Comparison of ENCODE assay signal across 10 mouse cellular contexts in the genomic region with DNA sequence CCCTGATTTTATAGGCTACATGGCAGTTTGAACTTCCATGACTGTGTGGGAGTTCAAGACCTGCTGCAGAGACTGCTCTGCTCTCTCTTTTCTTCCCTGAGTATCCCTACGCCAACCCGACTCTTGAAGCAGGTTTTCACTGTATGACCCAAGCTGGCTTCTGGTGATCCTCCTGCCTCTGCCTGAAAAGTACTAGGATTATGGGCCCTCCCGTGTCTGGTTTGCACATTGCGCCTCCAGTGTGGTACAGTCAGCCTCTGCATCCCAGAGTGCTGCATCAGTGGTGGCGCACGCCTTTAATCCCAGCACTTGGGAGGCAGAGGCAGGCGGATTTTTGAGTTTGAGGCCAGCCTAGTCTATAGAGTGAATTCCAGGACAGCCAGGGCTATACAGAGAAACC. TPM values are rescaled to one million over a fixed set of nuclear protein-coding genes. Genes with fewer than 3 reads are reported as not detected.
A peak's percentile ranks its signal among the peaks of the same experiment; 100 is the strongest.
DNase-seq lines count a peak whose midpoint lies in the region; ATAC-seq and TF ChIP-seq lines count a peak whose summit lies in the region.
"Had no signal": no experiment of that assay in that cellular context is flagged by ENCODE, and none has a peak within 500 bp of the region (broad histone marks: within the 10 kb centered on the region; RNA-seq: fewer than 3 reads in every experiment).

No protein-coding gene starts in this region.

- H3K4me2 ChIP-seq in heart, embryonic 13.5 days, result peak overlapping the region; percentile 88
- peak overlapping the region; percentile 95; the same call in 1 of the 2 replicates for H3K4me2 ChIP-seq in hindbrain, embryonic 11.5 days (replicated peaks; ENCODE audit: low read depth, low read length)

- no peaks in the 10 kb centered on the region for H3K27me3 ChIP-seq in heart, embryonic 13.5 days (replicated peaks)
- no peaks in the 10 kb centered on the region for H3K27me3 ChIP-seq in hindbrain, embryonic 11.5 days (ENCODE audit: control insufficient read depth, insufficient read depth, low read length)

- TF ChIP-seq CTCF in layer of hippocampus, adult 2 months (conservative IDR thresholded peaks at IDR 0.05), result no peak

- 90% methylated on average over 7 of the region's 7 CpGs for WGBS in heart, embryonic 13.5 days
- WGBS in hindbrain, embryonic 11.5 days, result 95% methylated on average over 7 of the region's 7 CpGs
- 90% methylated on average over 6 of the region's 7 CpGs for WGBS in macrophage (ENCODE audit: missing documents)

- DNase-seq in heart, adult 18-20 months, result no peak
- peak; percentile 61 for DNase-seq in ES-CJ7 (ENCODE audit: low read depth, low spot score)
- no peak for DNase-seq in hindbrain, embryonic 11.5 days (ENCODE audit: low spot score)
- no peak for DNase-seq in layer of hippocampus, adult 11-12 months (ENCODE audit: low spot score)
- DNase-seq in layer of hippocampus, adult 2 months (ENCODE audit: low spot score in 2 of 2), result no peak
- no peak for DNase-seq in urinary bladder, adult 18-20 months (ENCODE audit: low spot score in 2 of 2)
- DNase-seq: right cerebral cortex, postnatal 4 days had no signal

- peaks cover 30% of the 10 kb centered on the region for H3K79me2 ChIP-seq in macrophage (ENCODE audit: inconsistent target)

- H3K4me3 ChIP-seq in heart, embryonic 13.5 days, result peak overlapping the region; percentile 79
- peak overlapping the region; percentile 79; the same call in 1 of the 2 replicates for H3K4me3 ChIP-seq in hindbrain, embryonic 11.5 days (ENCODE audit: low read depth, low read length)
- H3K4me3 ChIP-seq in macrophage (ENCODE audit: inconsistent target), result peak overlapping the region; percentile 94
- no peak overlapping the region; the same call in 1 of the 2 replicates for H3K4me3 ChIP-seq in layer of hippocampus, adult 2 months

- peak overlapping the region; percentile 83 for H3K27ac ChIP-seq in heart, embryonic 13.5 days (replicated peaks)
- H3K27ac ChIP-seq in hindbrain, embryonic 11.5 days (ENCODE audit: low read depth, low read length), result no peak overlapping the region
- H3K27ac ChIP-seq in macrophage, result no peak overlapping the region
- no peak overlapping the region for H3K27ac ChIP-seq in layer of hippocampus, adult 2 months

- H3K9me3 ChIP-seq in heart, embryonic 13.5 days, result no peaks in the 10 kb centered on the region
- H3K9me3 ChIP-seq in hindbrain, embryonic 11.5 days (ENCODE audit: control insufficient read depth, low read length), result no peaks in the 10 kb centered on the region

- no peaks in the 10 kb centered on the region for H3K36me3 ChIP-seq in heart, embryonic 13.5 days
- no peaks in the 10 kb centered on the region for H3K36me3 ChIP-seq in hindbrain, embryonic 11.5 days (ENCODE audit: control insufficient read depth, insufficient read depth, low read length)
- no peaks in the 10 kb centered on the region for H3K36me3 ChIP-seq in macrophage (ENCODE audit: inconsistent target)

- H3K4me1 ChIP-seq in heart, embryonic 13.5 days, result peaks cover 26% of the 10 kb centered on the region
- H3K4me1 ChIP-seq in hindbrain, embryonic 11.5 days (replicated peaks; ENCODE audit: control insufficient read depth, insufficient read depth, low read length), result no peaks in the 10 kb centered on the region

- no peak for ATAC-seq in heart, embryonic 13.5 days (ENCODE audit: extremely low read depth, insufficient number of reproducible peaks, low FRiP score, low TSS enrichment)
- no peak for ATAC-seq in hindbrain, embryonic 11.5 days (ENCODE audit: low FRiP score)

- peak overlapping the region; percentile 90; the same call in 1 of the 2 replicates for H3K9ac ChIP-seq in heart, embryonic 13.5 days
- no peak overlapping the region; the same call in 1 of the 2 replicates for H3K9ac ChIP-seq in hindbrain, embryonic 11.5 days (ENCODE audit: low read depth, low read length)

RNA-seq across cellular contexts. Expression of gene Trappc6a, which starts 1.6 kb away (rescaled TPM):
- polyA plus RNA-seq in heart, embryonic 13.5 days (2015; fragmentation: Nextera tagmentation; extraction: Ambion mirVana), result 71.4 and 77.4 TPM in 2 replicates
- total RNA-seq in heart, adult 18-20 months (2021), result 10 to 100 TPM; 44.3 to 45.3 TPM
- 45.7 and 49.8 TPM in 2 replicates for polyA plus RNA-seq in hindbrain, embryonic 11.5 days (2014; fragmentation: Nextera tagmentation; extraction: Ambion mirVana)
- 10 to 100 TPM in 20 of 26 experiments, 1 to 10 TPM in 6; 5.9 to 34.6 (median 15.4) TPM for total RNA-seq in macrophage (2018; cell fraction: chromatin; rRNA removed)
- total RNA-seq in macrophage (2018; cell fraction: cytosol; rRNA removed), result 10 to 100 TPM; 29.1 to 58.6 (median 39.8) TPM
- total RNA-seq in macrophage (2018; cell fraction: nucleus; rRNA removed), result 10 to 100 TPM in 24 of 26 experiments, 1 to 10 TPM in 2; 7.2 to 33.6 (median 19.7) TPM
- 9.4 to 41.1 TPM (median 33.5 TPM) in 3 replicates for polyA plus RNA-seq in macrophage (2018)
- 10 to 100 TPM; 17.2 to 20.7 TPM for total RNA-seq in layer of hippocampus, adult 2 months (2021)

RNA-seq across cellular contexts. Expression of gene Bloc1s3, which starts 1.6 kb away (rescaled TPM):
- polyA plus RNA-seq in heart, embryonic 13.5 days (2015; fragmentation: Nextera tagmentation; extraction: Ambion mirVana), result 1.5 TPM in 2 replicates
- total RNA-seq in heart, adult 18-20 months (2021), result 1 to 10 TPM; 2.7 to 2.8 TPM
- 2.4 and 2.5 TPM in 2 replicates for polyA plus RNA-seq in hindbrain, embryonic 11.5 days (2014; fragmentation: Nextera tagmentation; extraction: Ambion mirVana)
- total RNA-seq in macrophage (2018; cell fraction: chromatin; rRNA removed), result 1 to 10 TPM in 20 of 26 experiments, under 1 TPM in 6; 0.37 to 4.9 (median 1.8) TPM
- total RNA-seq in macrophage (2018; cell fraction: cytosol; rRNA removed), result 10 to 100 TPM in 3 of 26 experiments, 1 to 10 TPM in 23; 4.4 to 11.2 (median 8.1) TPM
- 1 to 10 TPM; 1.5 to 8.1 (median 4.1) TPM for total RNA-seq in macrophage (2018; cell fraction: nucleus; rRNA removed)
- 5.7 to 9.3 TPM (median 6.9 TPM) in 3 replicates for polyA plus RNA-seq in macrophage (2018)
- 1 to 10 TPM; 6.0 to 6.9 TPM for total RNA-seq in layer of hippocampus, adult 2 months (2021)

RNA-seq across cellular contexts. Expression of gene Nkpd1, which starts 7.9 kb away (rescaled TPM):
- 0.06 TPM in 1 of 2 replicates, not detected in the other for polyA plus RNA-seq in heart, embryonic 13.5 days (2015; fragmentation: Nextera tagmentation; extraction: Ambion mirVana)
- under 1 TPM in 1 of 2 experiments, not detected in 1; 0.18 TPM for total RNA-seq in heart, adult 18-20 months (2021)
- polyA plus RNA-seq in hindbrain, embryonic 11.5 days (2014; fragmentation: Nextera tagmentation; extraction: Ambion mirVana), result 0.10 and 0.17 TPM in 2 replicates
- total RNA-seq in macrophage (2018; cell fraction: chromatin; rRNA removed), result under 1 TPM in 2 of 26 experiments, not detected in 24; 0.33 to 0.51 TPM
- total RNA-seq in macrophage (2018; cell fraction: cytosol; rRNA removed), result not detected
- under 1 TPM in 1 of 26 experiments, not detected in 25; 0.25 TPM for total RNA-seq in macrophage (2018; cell fraction: nucleus; rRNA removed)
- polyA plus RNA-seq in macrophage (2018), result not detected in 3 replicates
- under 1 TPM; 0.38 to 0.71 TPM for total RNA-seq in layer of hippocampus, adult 2 months (2021)
- total RNA-seq: liver, adult 2 months had no signal
- polyA plus RNA-seq: liver, adult 2 months had no signal

RNA-seq across cellular contexts. Expression of gene Exoc3l2, which starts 46.7 kb away (rescaled TPM):
- 1.1 and 1.2 TPM in 2 replicates for polyA plus RNA-seq in heart, embryonic 13.5 days (2015; fragmentation: Nextera tagmentation; extraction: Ambion mirVana)
- total RNA-seq in heart, adult 18-20 months (2021), result 1 to 10 TPM in 1 of 2 experiments, under 1 TPM in 1; 0.77 to 1.1 TPM
- 0.66 and 0.76 TPM in 2 replicates for polyA plus RNA-seq in hindbrain, embryonic 11.5 days (2014; fragmentation: Nextera tagmentation; extraction: Ambion mirVana)
- not detected for total RNA-seq in macrophage (2018; cell fraction: chromatin; rRNA removed)
- under 1 TPM in 3 of 26 experiments, not detected in 23; 0.04 to 0.09 (median 0.05) TPM for total RNA-seq in macrophage (2018; cell fraction: cytosol; rRNA removed)
- total RNA-seq in macrophage (2018; cell fraction: nucleus; rRNA removed), result not detected
- 0.07 TPM in 1 of 3 replicates, not detected in the others for polyA plus RNA-seq in macrophage (2018)
- total RNA-seq in layer of hippocampus, adult 2 months (2021), result under 1 TPM; 0.10 to 0.38 TPM

RNA-seq across cellular contexts. Expression of gene Mark4, which starts 51.2 kb away (rescaled TPM):
- polyA plus RNA-seq in heart, embryonic 13.5 days (2015; fragmentation: Nextera tagmentation; extraction: Ambion mirVana), result 6.5 and 7.5 TPM in 2 replicates
- total RNA-seq in heart, adult 18-20 months (2021), result 10 to 100 TPM; 21.3 to 22.1 TPM
- polyA plus RNA-seq in hindbrain, embryonic 11.5 days (2014; fragmentation: Nextera tagmentation; extraction: Ambion mirVana), result 11.5 and 13.3 TPM in 2 replicates
- total RNA-seq in macrophage (2018; cell fraction: chromatin; rRNA removed), result 100 to 1,000 TPM in 1 of 26 experiments, 10 to 100 TPM in 25; 16.9 to 115 (median 32.8) TPM
- 10 to 100 TPM; 18.2 to 30.5 (median 24.7) TPM for total RNA-seq in macrophage (2018; cell fraction: cytosol; rRNA removed)
- total RNA-seq in macrophage (2018; cell fraction: nucleus; rRNA removed), result 10 to 100 TPM; 14.8 to 64.0 (median 22.8) TPM
- 13.7 to 20.2 TPM (median 14.9 TPM) in 3 replicates for polyA plus RNA-seq in macrophage (2018)
- total RNA-seq in layer of hippocampus, adult 2 months (2021), result 10 to 100 TPM; 92.9 to 99.6 TPM
